Mouse (Mus musculus): ENCODE data around the gene 4933407L21Rik. TPM values are rescaled to one million over a fixed set of nuclear protein-coding genes. Genes with fewer than 3 reads are reported as not detected.
"Not testable (repeated sequence)": the region's sequence is repeated elsewhere in the genome, so short reads cannot be mapped to it uniquely, and the experiment has no call there.

4933407L21Rik gene
- total RNA-seq, 1 experiment from 2014 or later = 0.23 TPM

- ATAC-seq (ENCODE audit: extremely low read depth, insufficient number of reproducible peaks, low FRiP score, poor library complexity, severe bottlenecking) = no peak
These were observed 20.9 kb downstream of the 4933407L21Rik start for GRCm38 (mm10) chr1:85949085-85949684.

- no peak for ATAC-seq (ENCODE audit: extremely low read depth, insufficient number of reproducible peaks, low FRiP score, poor library complexity, severe bottlenecking)
These were observed 26.9 kb downstream of the 4933407L21Rik start for GRCm38 (mm10) chr1:85955150-85955549.

- ATAC-seq (ENCODE audit: extremely low read depth, insufficient number of reproducible peaks, low FRiP score, poor library complexity, severe bottlenecking) = no peak
These were observed 29.0 kb downstream of the 4933407L21Rik start for GRCm38 (mm10) chr1:85957290-85957689.

DNA sequence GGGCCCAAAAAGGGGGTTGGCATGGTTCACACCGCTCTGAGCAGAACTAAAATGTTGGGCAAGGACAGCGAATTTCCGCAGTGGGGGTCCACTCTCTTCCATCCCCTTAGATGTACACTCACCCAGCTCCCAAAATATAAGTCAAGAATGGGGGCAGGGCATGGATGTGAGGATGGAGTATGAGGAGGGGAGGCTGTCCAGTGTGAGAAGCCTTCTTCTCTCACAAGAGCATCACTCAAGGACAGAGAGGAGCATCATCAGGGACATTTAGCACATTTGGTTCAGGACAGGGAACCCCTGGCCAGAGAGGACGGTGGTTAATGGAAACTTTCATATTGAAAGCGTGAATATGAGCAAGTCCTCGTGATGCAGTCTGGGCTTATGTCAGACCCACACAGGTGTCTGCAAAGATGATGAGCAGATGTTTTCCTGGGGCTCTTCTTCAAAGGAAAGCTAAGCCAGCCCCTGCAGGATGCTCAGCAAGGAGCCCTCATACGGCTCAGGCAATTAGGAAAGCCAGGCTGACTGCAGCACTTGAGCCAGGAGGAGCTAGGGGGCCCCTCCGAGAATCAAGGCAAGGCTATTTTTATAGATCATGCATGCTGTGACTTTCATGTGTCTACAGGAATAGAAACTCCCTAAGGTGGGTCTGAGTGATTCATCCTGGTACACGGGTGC is 29.8 kb downstream of the 4933407L21Rik start:
- no peak for ATAC-seq (ENCODE audit: extremely low read depth, insufficient number of reproducible peaks, low FRiP score, poor library complexity, severe bottlenecking)

DNA sequence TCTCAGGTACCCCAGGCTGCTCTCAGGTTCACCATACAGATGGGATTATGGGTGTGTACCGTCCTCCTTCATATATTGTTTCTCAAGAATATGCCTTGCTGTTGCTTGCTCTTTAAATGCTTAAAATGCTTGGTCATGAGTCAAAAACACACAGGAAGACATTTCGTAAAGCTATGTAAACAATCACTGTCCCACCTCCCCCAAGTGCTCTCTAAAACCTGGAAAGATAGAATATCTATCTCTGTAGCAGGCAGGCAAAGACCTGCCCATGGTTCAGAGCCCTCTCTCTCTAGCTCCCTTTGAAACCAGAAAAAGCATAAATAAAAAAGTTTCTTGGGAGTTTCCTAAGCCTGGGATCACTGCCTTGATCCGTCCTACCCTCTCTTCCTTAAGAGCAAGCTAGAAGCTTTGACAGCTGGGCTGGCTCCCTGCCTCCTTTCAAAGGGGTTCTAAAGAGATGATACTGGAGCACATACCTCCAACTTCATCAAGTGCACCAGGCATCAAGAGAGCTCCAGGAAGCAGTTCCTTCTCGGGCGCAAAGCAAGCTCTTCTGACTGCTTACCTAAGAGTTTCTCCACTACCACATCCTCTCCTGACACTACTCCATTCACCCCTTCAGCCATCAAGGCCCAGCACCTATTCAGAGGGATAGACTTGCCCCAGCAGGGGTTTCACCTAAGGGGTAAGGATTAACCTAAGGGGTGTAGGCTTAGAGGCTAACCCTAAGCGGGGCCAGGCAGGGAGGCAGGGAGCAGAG is 31.0 kb downstream of the 4933407L21Rik start:
- no peak for ATAC-seq (ENCODE audit: extremely low read depth, insufficient number of reproducible peaks, low FRiP score, poor library complexity, severe bottlenecking)

- no peak for ATAC-seq (ENCODE audit: extremely low read depth, insufficient number of reproducible peaks, low FRiP score, poor library complexity, severe bottlenecking)
These were observed 31.6 kb downstream of the 4933407L21Rik start for GRCm38 (mm10) chr1:85959889-85960276.

GRCm38 (mm10) chr1:85960873-85961272 is 32.6 kb downstream of the 4933407L21Rik start, which contains the start of gene Gpr55:
Gpr55 (minus strand) TSS chr1:85961007.
- peak; percentile 64 for ATAC-seq (ENCODE audit: extremely low read depth, insufficient number of reproducible peaks, low FRiP score, poor library complexity, severe bottlenecking)

GRCm38 (mm10) chr1:85962081-85962480 is 33.8 kb downstream of the 4933407L21Rik start:
- peak; percentile 62 for ATAC-seq (ENCODE audit: extremely low read depth, insufficient number of reproducible peaks, low FRiP score, poor library complexity, severe bottlenecking)

DNA sequence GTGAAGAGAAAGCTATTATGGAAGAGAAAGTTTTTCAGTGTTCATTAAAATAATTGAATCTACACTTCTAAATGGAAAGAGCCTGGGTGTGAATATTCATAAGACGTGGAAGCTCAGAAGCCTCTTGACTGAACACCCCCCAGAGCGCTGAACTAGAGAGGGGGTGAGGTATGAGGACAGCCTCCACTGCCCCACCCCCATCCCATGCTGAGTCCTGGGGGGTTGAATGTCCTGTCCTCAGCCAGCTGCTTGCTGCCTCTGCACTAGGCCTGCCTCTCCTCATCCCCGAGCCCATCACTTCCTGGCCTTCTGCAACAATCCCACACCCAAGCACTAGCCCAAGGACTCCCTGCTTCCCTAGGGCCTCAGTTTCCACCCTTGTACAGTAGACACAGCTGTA is 37.6 kb downstream of the 4933407L21Rik start:
- ATAC-seq (ENCODE audit: extremely low read depth, insufficient number of reproducible peaks, low FRiP score, poor library complexity, severe bottlenecking) = no peak

GRCm38 (mm10) chr1:85969081-85969480 is 40.8 kb downstream of the 4933407L21Rik start:
- ATAC-seq (ENCODE audit: extremely low read depth, insufficient number of reproducible peaks, low FRiP score, poor library complexity, severe bottlenecking) = no peak

DNA sequence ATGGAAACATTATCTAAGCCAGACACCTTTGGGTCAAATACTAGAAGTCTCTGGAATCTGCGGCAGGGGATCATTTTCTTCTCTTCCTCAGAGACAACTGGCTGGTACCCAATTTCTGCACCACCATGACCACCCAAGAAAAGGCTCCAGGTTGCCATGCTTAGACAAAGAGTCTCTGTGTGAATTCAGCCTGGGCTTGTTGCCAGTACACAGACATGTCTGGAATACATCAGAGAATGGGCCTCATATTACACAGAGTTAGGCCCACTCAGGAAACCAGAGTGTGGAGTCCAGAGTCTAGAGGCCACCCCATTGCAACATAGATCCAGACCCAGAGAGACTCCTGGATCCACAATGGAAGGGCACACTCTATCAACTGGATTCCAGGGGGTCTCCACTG is 41.2 kb downstream of the 4933407L21Rik start:
- ATAC-seq (ENCODE audit: extremely low read depth, insufficient number of reproducible peaks, low FRiP score, poor library complexity, severe bottlenecking) = no peak

- ATAC-seq (ENCODE audit: extremely low read depth, insufficient number of reproducible peaks, low FRiP score, poor library complexity, severe bottlenecking) = no peak
These were observed 42.8 kb downstream of the 4933407L21Rik start for GRCm38 (mm10) chr1:85971070-85971469.

- no peak for ATAC-seq (ENCODE audit: extremely low read depth, insufficient number of reproducible peaks, low FRiP score, poor library complexity, severe bottlenecking)
These were observed 44.1 kb downstream of the 4933407L21Rik start for GRCm38 (mm10) chr1:85972341-85972740.

DNA sequence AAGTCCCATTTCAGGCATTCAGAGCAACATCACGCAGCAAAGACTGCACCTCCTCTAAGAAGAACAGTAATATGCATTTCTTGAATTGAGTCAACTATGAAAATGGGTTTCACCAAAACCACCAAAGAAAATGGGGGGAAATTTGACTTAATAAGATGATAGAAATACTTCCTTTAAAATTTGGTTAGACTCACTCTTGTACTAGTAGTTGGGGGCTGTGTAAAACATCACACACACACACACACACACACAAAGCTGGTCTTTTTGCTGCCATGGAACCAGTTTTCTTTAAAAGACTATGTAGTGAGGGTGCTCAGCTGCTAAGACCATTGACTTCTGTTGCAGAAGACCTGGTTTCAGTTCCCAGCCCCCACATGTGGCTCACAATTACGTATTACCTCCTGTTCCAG is 45.2 kb downstream of the 4933407L21Rik start:
- ATAC-seq (ENCODE audit: extremely low read depth, insufficient number of reproducible peaks, low FRiP score, poor library complexity, severe bottlenecking) = no peak

DNA sequence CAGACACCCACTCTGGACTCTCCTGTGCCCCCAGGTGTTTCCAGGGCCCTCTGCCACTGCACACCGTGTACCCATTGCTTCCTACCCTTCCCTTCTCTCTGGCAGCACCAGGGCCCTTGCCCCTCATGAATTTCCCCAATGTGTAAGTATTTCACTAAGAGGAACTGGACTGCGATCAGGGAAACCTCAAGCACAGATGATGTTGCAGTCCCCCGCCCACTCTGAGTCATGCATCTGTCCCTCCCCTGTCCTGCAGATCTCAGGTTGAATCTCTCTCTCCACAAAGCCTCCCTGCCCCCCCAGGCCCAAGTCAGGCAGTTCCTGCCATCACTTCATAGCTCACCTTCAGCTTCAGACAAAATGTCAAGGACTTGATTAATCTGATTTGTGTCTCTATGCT is 49.4 kb downstream of the 4933407L21Rik start:
- no peak for ATAC-seq (ENCODE audit: extremely low read depth, insufficient number of reproducible peaks, low FRiP score, poor library complexity, severe bottlenecking)

- ATAC-seq (ENCODE audit: extremely low read depth, insufficient number of reproducible peaks, low FRiP score, poor library complexity, severe bottlenecking) = peak; percentile 39; the same call in 1 of the 2 replicates
These were observed 53.6 kb downstream of the 4933407L21Rik start for GRCm38 (mm10) chr1:85981738-85982357.

GRCm38 (mm10) chr1:85985784-85986183 is 57.5 kb downstream of the 4933407L21Rik start:
- ATAC-seq (ENCODE audit: extremely low read depth, insufficient number of reproducible peaks, low FRiP score, poor library complexity, severe bottlenecking) = no peak

DNA sequence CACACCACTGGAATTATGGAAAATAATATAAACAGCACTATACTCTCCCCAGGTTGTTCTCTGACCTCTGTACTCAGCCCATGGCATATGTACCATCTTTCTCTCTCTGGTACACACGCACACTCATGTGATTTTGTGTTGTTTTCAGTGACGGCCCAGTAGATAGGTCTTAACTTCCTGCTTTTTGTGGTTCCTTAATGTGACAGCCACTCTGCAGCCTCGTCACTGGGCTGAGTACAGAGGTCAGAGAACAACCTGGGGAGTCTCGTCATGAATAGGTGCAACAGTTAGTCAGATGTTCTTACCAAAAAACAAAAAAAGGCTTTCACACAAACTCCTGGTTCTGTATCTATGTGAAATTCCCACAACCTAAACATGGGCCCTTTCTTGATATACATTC is 60.1 kb downstream of the 4933407L21Rik start:
- ATAC-seq (ENCODE audit: extremely low read depth, insufficient number of reproducible peaks, low FRiP score, poor library complexity, severe bottlenecking) = peak; percentile 79

DNA sequence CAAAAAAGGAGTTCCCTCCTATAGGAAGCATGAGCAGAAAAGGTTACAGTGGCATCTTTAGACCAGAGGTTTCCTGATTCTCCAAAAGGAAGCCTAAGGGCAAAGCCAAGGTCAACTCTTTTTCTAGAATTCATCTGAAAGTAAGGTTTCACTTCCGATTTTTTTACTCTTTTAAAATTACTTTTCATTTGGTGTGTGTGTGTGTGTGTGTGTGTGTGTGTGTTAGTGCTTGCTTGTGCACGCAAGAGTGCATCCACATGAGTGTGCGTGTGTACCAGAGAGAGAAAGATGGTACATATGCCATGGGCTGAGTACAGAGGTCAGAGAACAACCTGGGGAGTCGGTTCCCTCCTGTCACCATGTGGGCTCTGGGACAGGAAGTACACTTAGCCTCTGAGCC is 60.6 kb downstream of the 4933407L21Rik start:
- ATAC-seq (ENCODE audit: extremely low read depth, insufficient number of reproducible peaks, low FRiP score, poor library complexity, severe bottlenecking) = not testable (repeated sequence)

Measured in neutrophil, adult 5-6 weeks (primary cell).